Mouse (Mus musculus) liver, embryonic 14.5 days (tissue): ENCODE data around the gene Smim12.

Experiments used
- CTCF ChIP-seq: IDR thresholded peaks from 2 replicates; pipeline ENCODE4 v1.5.1; 2016; ENCODE audit warnings: antibody characterized with exemption, low read depth, control low read depth
- EP300 ChIP-seq: IDR thresholded peaks from 2 replicates; pipeline ENCODE4 v1.6.1; 2016; ENCODE audit warnings: antibody characterized with exemption, low read depth

DNA sequence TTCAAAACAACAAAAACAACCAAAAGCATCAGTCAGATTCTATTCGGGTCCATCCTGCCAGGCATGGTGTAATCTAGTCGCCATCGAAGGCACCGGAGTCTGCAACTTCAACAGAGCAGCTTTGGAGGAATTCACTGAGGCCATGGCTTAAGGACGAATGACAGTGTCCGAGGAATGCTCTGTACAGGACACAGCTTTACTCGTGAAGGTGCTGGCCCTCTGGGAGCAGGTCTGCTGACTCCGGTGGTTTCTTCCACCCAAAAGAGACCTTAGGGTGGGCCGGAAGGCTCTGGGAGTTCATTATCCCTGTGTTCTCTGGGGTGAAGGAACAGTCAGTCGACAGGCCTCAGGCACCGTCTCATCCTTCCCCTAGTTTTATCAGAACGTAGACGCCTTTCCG, 18.0 kb downstream of the Smim12 start:
- TF ChIP-seq CTCF, result no peak
- no peak for TF ChIP-seq EP300
